Mouse (Mus musculus) gastrocnemius, adult 18-20 months (tissue): Measurements from ENCODE around the gene Hist1h1d. TPM values are rescaled to one million over a fixed set of nuclear protein-coding genes. Genes with fewer than 3 reads are reported as not detected.
"Not testable (repeated sequence)": the region's sequence is repeated elsewhere in the genome, so short reads cannot be mapped to it uniquely, and the experiment has no call there.

ENCODE experiments used
- DNase-seq: peaks from one replicate; pipeline ENCODE4 v3.0.0; 2021; ENCODE audit warnings: low spot score
- total RNA-seq, 2 experiments: library from RNA; stranded (reverse); gene quantifications; 2 replicates each; pipeline ENCODE4 v1.2.3; 2021

Hist1h1d gene
- total RNA-seq, 2 experiments from 2014 or later: 0.83 to 0.89 TPM

GRCm38 (mm10) chr13:23571504-23572217, 18.6 kb downstream of the Hist1h1d start:
- DNase-seq: not testable (repeated sequence)

DNA sequence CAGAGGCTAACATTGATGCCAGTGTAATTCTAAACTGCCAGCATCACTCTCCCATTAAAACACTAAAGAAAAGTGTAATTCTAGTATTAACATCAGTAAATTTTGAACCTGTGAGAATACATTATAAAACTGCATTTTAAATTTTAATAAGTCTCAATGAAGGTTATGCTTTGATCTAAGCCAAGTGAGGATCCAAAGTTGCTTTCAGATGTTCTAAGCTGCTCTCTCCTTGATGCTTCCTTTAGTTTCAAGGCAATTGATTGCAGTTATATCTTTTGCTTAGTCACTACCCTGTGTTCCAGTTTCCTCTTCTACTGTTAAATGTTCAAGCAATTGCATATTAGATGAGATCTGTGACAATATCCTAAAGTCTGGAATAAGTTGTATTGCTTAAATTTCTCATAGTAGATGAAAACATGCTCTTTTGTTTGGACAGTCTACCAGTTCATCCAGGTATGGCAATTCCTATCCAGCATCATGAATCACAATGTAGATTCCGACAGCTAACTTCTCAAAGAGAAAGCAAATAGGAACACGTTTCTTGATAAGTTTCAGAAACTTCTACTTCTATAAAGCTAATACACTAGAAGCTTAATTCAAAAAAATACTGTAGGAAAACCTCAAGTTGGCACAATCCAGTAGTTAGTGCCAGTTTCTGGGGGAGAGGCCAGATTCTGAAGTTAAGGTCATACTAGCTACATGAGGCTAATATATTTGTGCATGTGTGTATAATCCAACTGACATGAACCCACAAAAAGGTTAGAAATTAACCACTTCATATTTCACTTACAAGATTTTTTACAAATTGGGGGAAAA, 19.4 kb downstream of the Hist1h1d start:
- DNase-seq: no peak

GRCm38 (mm10) chr13:23573034-23573897, 20.2 kb downstream of the Hist1h1d start:
- DNase-seq: not testable (repeated sequence)

DNA sequence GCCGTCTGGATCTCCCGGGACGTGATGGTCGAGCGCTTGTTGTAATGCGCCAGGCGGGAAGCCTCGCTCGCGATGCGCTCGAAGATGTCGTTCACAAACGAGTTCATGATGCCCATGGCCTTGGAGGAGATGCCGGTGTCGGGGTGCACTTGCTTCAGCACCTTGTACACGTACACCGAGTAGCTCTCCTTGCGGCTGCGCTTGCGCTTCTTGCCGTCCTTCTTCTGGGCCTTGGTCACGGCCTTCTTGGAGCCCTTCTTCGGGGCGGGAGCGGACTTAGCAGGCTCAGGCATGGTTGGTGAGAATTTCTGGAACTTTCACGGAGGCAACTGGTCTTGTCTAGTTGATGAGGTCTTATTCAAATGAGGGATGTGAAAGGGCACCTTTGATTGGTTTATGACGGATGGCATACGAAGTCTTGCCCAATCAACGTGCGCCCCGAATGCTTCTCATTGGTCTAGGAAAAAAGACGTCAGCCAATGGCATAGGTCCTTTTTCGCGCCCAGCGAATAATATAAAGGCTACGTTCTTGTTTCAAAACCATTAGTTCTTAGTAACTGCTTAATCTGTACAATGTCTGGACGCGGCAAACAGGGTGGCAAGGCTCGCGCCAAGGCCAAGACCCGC, 20.9 kb downstream of the Hist1h1d start, which contains the start of the genes Hist1h2bf and Hist1h2ad:
Gene Hist1h2bf (minus strand): TSS at position 299 of the 627 bp plus-strand sequence.
Gene Hist1h2ad (plus strand): TSS at position 484 of the 627 bp plus-strand sequence.
- DNase-seq: peak; percentile 64

- DNase-seq: not testable (repeated sequence)
Observed at GRCm38 (mm10) chr13:23574546-23575170, 21.6 kb downstream of the Hist1h1d start.

- no peak for DNase-seq
Observed at GRCm38 (mm10) chr13:23575271-23575851, 22.3 kb downstream of the Hist1h1d start, which contains the start of gene Hist1h3d. Gene Hist1h3d (plus strand): TSS chr13:23575763.

- DNase-seq: not testable (repeated sequence)
Observed at GRCm38 (mm10) chr13:23575864-23576313, 22.8 kb downstream of the Hist1h1d start.

DNA sequence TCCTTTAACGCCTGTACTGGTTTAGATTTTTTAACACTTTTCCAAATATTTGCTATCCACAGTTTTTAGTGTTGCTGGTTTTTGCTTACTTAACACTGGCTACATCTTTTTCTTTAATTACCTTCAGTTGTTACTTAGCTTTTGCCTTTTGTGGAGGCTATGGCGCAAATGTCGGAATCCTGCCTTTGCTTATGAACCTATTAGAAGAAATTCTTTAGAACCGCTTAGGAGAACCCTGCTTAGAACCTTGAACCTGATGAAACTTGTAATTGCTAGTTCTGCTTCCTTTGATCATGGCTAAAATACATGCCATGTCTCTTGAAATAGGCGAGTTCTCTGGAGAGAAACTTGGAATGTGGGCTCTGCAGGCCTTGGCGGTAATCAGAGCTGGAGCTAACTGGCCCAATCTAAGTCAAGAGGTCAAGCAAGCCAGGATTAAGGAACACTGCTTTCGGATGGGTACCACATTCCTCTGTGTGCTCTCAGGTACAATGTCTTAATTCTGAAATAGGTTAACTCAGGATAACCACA, 23.4 kb downstream of the Hist1h1d start:
- DNase-seq: no peak

- no peak for DNase-seq
Observed at GRCm38 (mm10) chr13:23576906-23577639, 24.0 kb downstream of the Hist1h1d start.

DNA sequence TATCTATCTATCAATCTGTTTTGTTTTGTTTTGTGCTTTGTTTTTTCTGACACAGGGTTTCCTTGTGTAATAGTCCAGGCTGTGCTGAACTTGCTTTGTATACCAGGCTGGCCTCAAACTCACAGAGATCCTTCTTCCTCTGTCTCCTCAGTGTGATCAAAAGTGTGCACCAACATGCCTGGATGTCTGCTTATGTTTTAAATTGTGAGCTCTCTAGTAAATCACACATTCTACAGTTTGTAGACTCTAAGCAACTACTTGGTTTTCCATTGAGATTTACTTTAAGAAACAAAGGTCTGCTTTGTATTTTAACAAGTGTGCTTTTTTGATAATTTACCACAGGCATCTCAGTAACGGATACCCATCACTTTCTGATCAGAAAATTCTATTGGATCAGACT, 24.8 kb downstream of the Hist1h1d start:
- no peak for DNase-seq

DNA sequence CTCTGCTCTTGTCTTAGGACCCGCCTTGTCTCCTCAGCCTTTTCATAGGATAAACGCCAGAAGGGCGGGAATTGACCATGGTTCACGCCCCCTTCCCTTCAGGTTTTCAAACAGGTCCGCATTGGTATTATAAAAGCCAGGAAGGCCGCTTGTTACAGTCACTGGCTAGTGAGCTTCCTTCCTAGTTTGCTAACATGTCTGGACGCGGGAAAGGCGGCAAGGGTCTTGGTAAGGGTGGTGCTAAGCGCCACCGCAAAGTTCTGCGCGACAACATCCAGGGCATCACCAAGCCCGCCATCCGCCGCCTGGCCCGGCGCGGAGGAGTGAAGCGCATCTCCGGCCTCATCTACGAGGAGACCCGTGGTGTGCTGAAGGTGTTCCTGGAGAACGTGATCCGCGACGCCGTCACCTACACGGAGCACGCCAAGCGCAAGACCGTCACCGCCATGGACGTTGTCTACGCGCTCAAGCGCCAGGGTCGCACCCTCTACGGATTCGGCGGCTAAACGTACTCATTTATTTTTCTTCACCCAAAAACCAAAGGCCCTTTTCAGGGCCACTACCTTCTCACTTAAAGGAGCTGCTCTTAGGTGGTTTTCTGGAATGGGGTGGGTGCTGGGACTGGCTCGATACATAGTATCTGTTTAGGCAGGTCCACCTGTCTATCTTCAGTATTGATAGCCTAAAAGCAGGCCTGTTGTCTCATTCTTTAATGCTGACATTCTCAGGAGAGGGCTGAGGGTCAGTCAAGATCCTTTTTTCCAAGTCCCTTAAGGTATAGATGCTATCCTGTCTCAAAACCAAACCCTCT, 28.6 kb downstream of the Hist1h1d start, which contains the start of gene Hist1h4d:
Gene Hist1h4d (plus strand): TSS at position 191 of the 811 bp plus-strand sequence.
- peak; percentile 98 for DNase-seq

- no peak for DNase-seq
Observed at GRCm38 (mm10) chr13:23582219-23583056, 29.4 kb downstream of the Hist1h1d start.

GRCm38 (mm10) chr13:23583387-23584068, 30.5 kb downstream of the Hist1h1d start:
- no peak for DNase-seq

GRCm38 (mm10) chr13:23584331-23584730, 31.3 kb downstream of the Hist1h1d start:
- DNase-seq: no peak

- peak; percentile 62 for DNase-seq
Observed at GRCm38 (mm10) chr13:23585029-23585441, 32.0 kb downstream of the Hist1h1d start.

GRCm38 (mm10) chr13:23585442-23586098, 32.5 kb downstream of the Hist1h1d start:
- DNase-seq: peak; percentile 72
